Mouse (Mus musculus) megakaryocyte, embryonic 14.5 days (primary cell): ENCODE measurements at regions not wholly inside any gene's neighbourhood (a gene's known extent, or its start where the extent isn't known, plus 50 kb on each side); places are given as distances from the start of the nearest gene placed in this dataset.

Source experiments
- H3K27me3 ChIP-seq: replicated peaks from 2 replicates; pipeline ENCODE3; 2012; ENCODE audit warnings: inconsistent platforms
- H3K36me3 ChIP-seq: replicated peaks from 2 replicates; pipeline ENCODE3; 2012; ENCODE audit warnings: low read length, inconsistent platforms, mixed read lengths
- H3K4me1 ChIP-seq: 2 replicates; pipeline ENCODE4 v1.6.1; 2012; ENCODE audit warnings: inconsistent platforms
- H3K4me3 ChIP-seq: replicated peaks from 2 replicates; pipeline ENCODE3; 2012; ENCODE audit warnings: moderate library complexity, mild to moderate bottlenecking, inconsistent platforms
- H3K9me3 ChIP-seq: 2 replicates; pipeline ENCODE4 v1.6.1; 2012; ENCODE audit warnings: inconsistent platforms
- FLI1 ChIP-seq: IDR thresholded peaks from 2 replicates; pipeline ENCODE4 v1.6.1; 2012; ENCODE audit warnings: low read length, inconsistent platforms, mixed read lengths
- GATA1 ChIP-seq: IDR thresholded peaks from 3 replicates; pipeline ENCODE4 v1.6.1; 2012; ENCODE audit warnings: mixed read lengths, low read length, inconsistent platforms, borderline replicate concordance

- Histone ChIP-seq H3K36me3 (no peaks in the 10 kb centered on the region), H3K4me1 (peaks cover 5% of the 10 kb centered on the region; the same call in 1 of the 2 replicates), H3K9me3 (peaks cover 6% of the 10 kb centered on the region), H3K27me3 (peaks cover 2% of the 10 kb centered on the region), H3K4me3 (no peak overlapping the region)
- TF ChIP-seq FLI1: no peak
- no peak for TF ChIP-seq GATA1
Measured at GRCm38 (mm10) chr1:165054245-165054644, 106.3 kb downstream of the Tbx19 start.

DNA sequence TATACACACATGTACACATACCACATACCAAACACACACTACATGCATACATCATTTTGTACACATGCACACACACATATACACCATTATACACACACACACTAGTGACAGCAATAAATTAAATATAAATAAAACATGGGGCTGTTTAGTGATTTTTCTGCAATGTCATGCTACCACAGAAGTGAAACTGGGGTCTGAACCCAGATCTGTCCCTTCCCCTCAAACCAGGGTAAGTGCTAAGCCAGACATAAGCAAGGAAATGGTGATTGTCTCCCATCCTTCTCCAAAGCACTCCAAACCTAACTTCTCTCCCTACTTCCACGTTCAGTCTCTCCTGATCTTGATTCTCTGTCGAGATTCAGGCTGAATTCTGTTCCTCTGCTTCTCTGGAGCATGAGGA is 109.3 kb downstream of the Tbx19 start:
- H3K9me3 ChIP-seq: peaks cover 6% of the 10 kb centered on the region
- TF ChIP-seq FLI1 (no peak), GATA1 (no peak)
- no peak overlapping the region for H3K4me3 ChIP-seq
- peaks cover 7% of the 10 kb centered on the region for H3K27me3 ChIP-seq
- no peaks in the 10 kb centered on the region for H3K36me3 ChIP-seq
- peaks cover 9% of the 10 kb centered on the region; the same call in 1 of the 2 replicates for H3K4me1 ChIP-seq

- H3K4me3 ChIP-seq: no peak overlapping the region
- peaks cover 12% of the 10 kb centered on the region; the same call in 1 of the 2 replicates for H3K4me1 ChIP-seq
- H3K9me3 ChIP-seq: peaks cover 6% of the 10 kb centered on the region
- peaks cover 9% of the 10 kb centered on the region for H3K27me3 ChIP-seq
- TF ChIP-seq FLI1 (no peak), GATA1 (no peak)
- H3K36me3 ChIP-seq: no peaks in the 10 kb centered on the region
Measured at GRCm38 (mm10) chr1:165050176-165050575, 110.4 kb downstream of the Tbx19 start.

DNA sequence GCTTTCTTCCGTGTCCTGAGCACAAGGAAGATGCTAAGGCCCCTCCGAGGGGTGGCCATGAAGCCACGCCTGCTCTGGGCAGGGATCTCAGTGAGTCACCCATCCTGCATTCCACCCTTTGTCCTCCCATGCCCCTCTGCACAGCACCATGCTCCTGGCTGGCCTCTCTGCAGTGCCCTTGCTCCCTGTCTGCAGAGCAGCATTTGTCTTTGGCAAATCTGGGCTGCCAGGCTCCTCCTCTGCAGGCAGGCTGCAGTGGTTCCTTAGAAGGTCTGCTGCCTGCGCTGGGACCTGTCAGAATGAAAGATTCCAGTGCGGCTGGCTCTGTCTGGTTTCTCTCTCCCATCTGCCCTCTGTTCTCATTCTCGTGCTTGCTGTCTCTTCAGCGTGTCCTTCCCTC is 111.3 kb upstream of the Xcl1 start:
- Histone ChIP-seq H3K27me3 (peaks cover 16% of the 10 kb centered on the region), H3K4me1 (peaks cover 12% of the 10 kb centered on the region; the same call in 1 of the 2 replicates), H3K4me3 (no peak overlapping the region), H3K36me3 (no peaks in the 10 kb centered on the region), H3K9me3 (no peaks in the 10 kb centered on the region)
- TF ChIP-seq GATA1: no peak
- TF ChIP-seq FLI1: no peak

DNA sequence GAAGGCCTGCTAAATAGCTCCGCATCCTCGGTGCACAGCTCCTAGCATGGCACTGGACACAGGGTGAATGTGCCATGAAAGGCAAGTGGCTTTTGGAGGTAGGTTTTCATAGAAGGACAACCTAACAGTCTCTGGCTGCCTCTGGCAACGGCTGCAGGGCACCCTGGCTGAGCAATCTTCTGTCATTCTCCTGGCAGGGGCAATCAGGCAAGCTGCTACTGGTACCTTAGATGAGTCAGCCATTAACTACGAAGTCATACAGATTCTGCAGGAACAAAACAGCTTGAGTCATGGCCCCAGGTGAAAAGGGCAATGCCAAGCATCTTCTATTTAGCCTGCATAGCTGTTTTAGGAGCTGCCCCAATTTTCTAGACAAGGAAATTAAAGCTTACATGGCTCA is 110.7 kb upstream of the Xcl1 start:
- H3K9me3 ChIP-seq: no peaks in the 10 kb centered on the region
- peaks cover 16% of the 10 kb centered on the region for H3K27me3 ChIP-seq
- H3K4me3 ChIP-seq: no peak overlapping the region
- TF ChIP-seq GATA1 (no peak), FLI1 (no peak)
- H3K36me3 ChIP-seq: no peaks in the 10 kb centered on the region
- peaks cover 8% of the 10 kb centered on the region; the same call in 1 of the 2 replicates for H3K4me1 ChIP-seq

GRCm38 (mm10) chr1:165043361-165043760 is 108.0 kb upstream of the Xcl1 start:
- H3K4me1 ChIP-seq: peaks cover 7% of the 10 kb centered on the region; the same call in 1 of the 2 replicates
- H3K9me3 ChIP-seq: no peaks in the 10 kb centered on the region
- H3K36me3 ChIP-seq: no peaks in the 10 kb centered on the region
- peaks cover 21% of the 10 kb centered on the region for H3K27me3 ChIP-seq
- TF ChIP-seq GATA1: no peak
- no peak for TF ChIP-seq FLI1
- no peak overlapping the region for H3K4me3 ChIP-seq

DNA sequence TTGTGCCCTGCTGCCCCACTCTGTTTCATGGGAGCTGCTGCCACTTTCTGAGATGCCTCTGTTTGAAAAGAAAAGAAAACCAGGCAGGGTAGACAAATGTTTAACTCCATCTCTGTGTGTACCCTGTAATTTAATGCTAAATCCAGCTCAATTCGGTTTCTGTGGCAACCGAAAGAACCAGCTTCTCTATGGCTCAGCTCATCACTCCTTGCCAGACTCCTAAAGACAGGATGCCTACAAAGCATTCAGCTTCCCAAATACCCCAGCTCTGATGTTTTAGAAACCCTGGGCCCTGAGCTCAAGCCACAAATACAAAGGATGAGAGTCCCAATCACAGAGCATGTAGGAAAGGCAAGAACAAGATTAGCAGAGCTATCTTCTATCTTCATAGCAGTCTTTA is 106.8 kb upstream of the Xcl1 start:
- TF ChIP-seq FLI1 (no peak), GATA1 (no peak)
- peaks cover 26% of the 10 kb centered on the region for H3K27me3 ChIP-seq
- H3K9me3 ChIP-seq: no peaks in the 10 kb centered on the region
- H3K4me1 ChIP-seq: peaks cover 7% of the 10 kb centered on the region; the same call in 1 of the 2 replicates
- H3K36me3 ChIP-seq: no peaks in the 10 kb centered on the region
- H3K4me3 ChIP-seq: no peak overlapping the region

DNA sequence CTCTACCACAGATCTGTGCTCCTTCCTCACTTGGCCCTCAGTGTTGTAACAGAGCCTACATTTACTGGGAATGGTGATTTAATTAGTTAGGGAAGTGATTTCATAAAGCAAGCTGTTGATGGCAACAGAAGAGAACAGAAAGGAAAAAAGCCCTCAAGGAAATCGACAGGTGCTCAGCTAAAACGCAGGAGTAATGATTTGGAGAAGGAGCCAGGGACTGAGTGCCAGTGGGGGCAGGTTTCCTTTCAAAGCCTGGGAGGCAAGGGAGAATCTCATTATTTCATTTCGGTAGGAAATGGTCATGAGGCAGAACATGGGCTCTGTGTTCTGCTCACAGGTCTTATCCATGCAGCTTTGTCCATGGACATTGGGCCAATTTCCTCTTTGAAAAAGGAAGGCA is 101.3 kb upstream of the Xcl1 start:
- Histone ChIP-seq H3K27me3 (peaks cover 17% of the 10 kb centered on the region), H3K4me1 (peaks cover 3% of the 10 kb centered on the region; the same call in 1 of the 2 replicates), H3K9me3 (no peaks in the 10 kb centered on the region), H3K4me3 (no peak overlapping the region), H3K36me3 (no peaks in the 10 kb centered on the region)
- TF ChIP-seq GATA1 (no peak), FLI1 (no peak)

DNA sequence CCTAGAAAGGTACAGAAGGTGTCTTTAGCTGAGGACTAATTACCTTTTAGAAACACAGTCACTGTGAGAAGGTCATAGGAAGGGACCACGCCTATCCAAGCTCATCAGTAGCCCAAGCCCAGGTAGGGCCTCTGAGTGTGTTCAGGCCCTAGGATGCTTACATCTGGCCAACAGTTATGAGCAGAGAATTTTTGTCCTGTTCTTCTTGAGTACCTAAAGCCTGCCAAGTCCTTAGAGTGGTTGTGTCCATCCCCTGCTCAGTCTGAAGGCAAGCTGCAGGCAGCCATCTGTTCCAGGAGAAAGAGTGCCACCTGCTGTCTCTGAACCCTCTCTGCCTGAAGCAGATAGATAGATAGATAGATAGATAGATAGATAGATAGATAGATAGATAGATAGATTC is 100.3 kb upstream of the Xcl1 start:
- TF ChIP-seq FLI1: no peak
- no peak for TF ChIP-seq GATA1
- peaks cover 17% of the 10 kb centered on the region for H3K27me3 ChIP-seq
- no peaks in the 10 kb centered on the region for H3K36me3 ChIP-seq

DNA sequence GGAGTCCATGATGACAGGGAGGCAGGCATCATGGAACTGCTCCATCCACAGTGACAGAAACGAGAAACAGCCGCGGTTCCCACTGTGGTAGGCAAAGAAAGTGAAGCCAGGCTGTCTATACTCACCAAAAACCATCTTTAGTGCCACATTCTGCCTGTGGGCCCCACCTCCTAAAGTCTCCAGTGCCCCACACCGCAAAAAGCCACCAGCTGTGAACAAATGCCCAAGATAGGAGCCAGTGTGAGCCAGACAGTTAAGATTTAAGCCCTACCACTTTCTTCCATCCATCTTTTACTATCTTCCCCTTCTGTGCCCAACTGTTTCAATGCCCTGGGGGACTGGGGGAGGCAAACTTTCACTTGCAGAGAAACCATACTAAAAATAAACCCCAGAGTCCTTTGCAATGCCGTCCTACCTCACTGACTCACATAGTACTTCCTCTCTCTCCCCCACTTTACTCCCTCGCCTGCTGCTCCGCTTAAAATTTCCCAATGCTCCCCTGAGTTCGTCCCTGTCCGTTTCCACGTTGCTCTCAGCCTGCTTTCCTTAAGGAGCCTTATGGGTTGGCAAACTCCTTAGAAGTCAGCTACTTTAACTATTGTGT is 85.7 kb upstream of the Xcl1 start:
- Histone ChIP-seq H3K36me3 (no peaks in the 10 kb centered on the region), H3K4me3 (peak overlapping the region; percentile 50), H3K27me3 (peaks cover 5% of the 10 kb centered on the region), H3K9me3 (no peaks in the 10 kb centered on the region), H3K4me1 (peaks cover 8% of the 10 kb centered on the region)
- TF ChIP-seq FLI1: no peak
- TF ChIP-seq GATA1: no peak

More for the DNA sequence above, 100.3 kb upstream of the Xcl1 start:
- Histone ChIP-seq H3K9me3 (no peaks in the 10 kb centered on the region), H3K4me1 (peaks cover 3% of the 10 kb centered on the region; the same call in 1 of the 2 replicates), H3K4me3 (no peak overlapping the region)

DNA sequence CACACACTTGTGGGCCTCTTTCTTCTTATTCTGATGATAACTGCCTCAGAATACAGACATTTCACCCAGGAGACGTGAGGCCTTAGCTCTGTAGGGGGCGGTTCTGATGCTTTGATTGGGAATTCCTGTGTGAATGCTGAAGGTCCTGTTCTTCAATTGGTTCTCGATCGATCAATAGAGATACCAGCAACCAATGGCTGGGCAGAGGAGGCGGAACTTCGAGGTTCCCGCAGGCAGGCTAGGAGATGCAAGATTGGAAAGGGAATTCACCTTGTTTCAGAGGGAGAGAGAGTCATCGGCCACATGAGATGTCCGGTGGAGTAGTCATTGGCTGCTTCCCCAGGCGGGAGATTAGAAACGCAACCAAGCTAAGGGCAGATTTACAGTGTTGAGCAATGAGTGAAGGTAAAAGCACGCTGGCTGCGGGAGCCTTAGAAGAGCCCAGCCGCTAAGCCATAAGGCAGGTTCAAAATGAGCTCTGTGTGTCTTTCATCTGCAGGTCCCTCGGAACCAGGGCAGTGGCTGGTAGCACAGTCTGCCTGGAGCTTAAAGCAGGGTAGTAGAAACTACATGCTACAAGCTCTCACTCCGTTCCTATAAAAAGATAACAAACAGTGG is 83.5 kb upstream of the Xcl1 start:
- Histone ChIP-seq H3K9me3 (no peaks in the 10 kb centered on the region), H3K4me1 (peaks cover 9% of the 10 kb centered on the region), H3K36me3 (no peaks in the 10 kb centered on the region), H3K4me3 (no peak overlapping the region), H3K27me3 (peaks cover 5% of the 10 kb centered on the region)
- TF ChIP-seq FLI1: no peak
- no peak for TF ChIP-seq GATA1
